Mouse (Mus musculus) erythroblast, embryonic 14.5 days (primary cell): Measurements from ENCODE around the gene Fam166a.

ENCODE experiments used
- GATA1 ChIP-seq: IDR thresholded peaks from 2 replicates; pipeline ENCODE4 v1.6.1; 2012; ENCODE audit warnings: low read length, inconsistent platforms, mixed read lengths
- TAL1 ChIP-seq: IDR thresholded peaks from 3 replicates; pipeline ENCODE4 v1.6.1; 2012; ENCODE audit warnings: low read length, inconsistent platforms, mixed read lengths

GRCm38 (mm10) chr2:25203631-25204214, 14.8 kb upstream of the Fam166a start:
- TF ChIP-seq GATA1 (no peak), TAL1 (no peak)
